Mouse (Mus musculus): ENCODE results near the gene Mylk. TPM values are rescaled to one million over a fixed set of nuclear protein-coding genes. Genes with fewer than 3 reads are reported as not detected.
A peak's percentile ranks its signal among the peaks of the same experiment; 100 is the strongest.

Mylk gene
- polyA plus RNA-seq, 1 experiment from 2014 or later = 3.9 TPM

GRCm38 (mm10) chr16:34867217-34867616 lies 122.2 kb downstream of the Mylk start:
- WGBS = 92% methylated on average over 2 of the region's 2 CpGs
- H3K4me3 ChIP-seq = no peak overlapping the region
- H3K9me3 ChIP-seq (replicated peaks) = no peaks in the 10 kb centered on the region
- DNase-seq (ENCODE audit: low spot score) = no peak
- H3K27ac ChIP-seq = no peak overlapping the region
- H3K27me3 ChIP-seq (ENCODE audit: low read depth, poor library complexity, severe bottlenecking) = no peaks in the 10 kb centered on the region
- no peaks in the 10 kb centered on the region for H3K36me3 ChIP-seq
- H3K4me1 ChIP-seq = peaks cover 15% of the 10 kb centered on the region

- Histone ChIP-seq H3K27me3 (ENCODE audit: low read depth, poor library complexity, severe bottlenecking) (no peaks in the 10 kb centered on the region), H3K27ac (no peak overlapping the region), H3K4me1 (no peaks in the 10 kb centered on the region), H3K9me3 (replicated peaks) (no peaks in the 10 kb centered on the region), H3K36me3 (no peaks in the 10 kb centered on the region), H3K4me3 (no peak overlapping the region)
- DNase-seq (ENCODE audit: low spot score) = no peak
- 92% methylated on average over 18 of the region's 18 CpGs for WGBS
Measured at GRCm38 (mm10) chr16:34880031-34880778, 135.2 kb downstream of the Mylk start.

GRCm38 (mm10) chr16:34880815-34881214 lies 135.8 kb downstream of the Mylk start:
- H3K27ac ChIP-seq = no peak overlapping the region
- H3K4me3 ChIP-seq = no peak overlapping the region
- no peaks in the 10 kb centered on the region for H3K27me3 ChIP-seq (ENCODE audit: low read depth, poor library complexity, severe bottlenecking)
- H3K9me3 ChIP-seq (replicated peaks) = no peaks in the 10 kb centered on the region
- no peaks in the 10 kb centered on the region for H3K36me3 ChIP-seq
- DNase-seq (ENCODE audit: low spot score) = no peak
- no peaks in the 10 kb centered on the region for H3K4me1 ChIP-seq
- 88% methylated on average over 4 of the region's 4 CpGs for WGBS

GRCm38 (mm10) chr16:34887037-34887436 lies 142.0 kb downstream of the Mylk start:
- no peak overlapping the region for H3K27ac ChIP-seq
- 59% methylated on average over 1 of the region's 1 CpGs for WGBS
- no peaks in the 10 kb centered on the region for H3K9me3 ChIP-seq (replicated peaks)
- H3K36me3 ChIP-seq = no peaks in the 10 kb centered on the region
- H3K27me3 ChIP-seq (ENCODE audit: low read depth, poor library complexity, severe bottlenecking) = no peaks in the 10 kb centered on the region
- no peak overlapping the region for H3K4me3 ChIP-seq
- no peaks in the 10 kb centered on the region for H3K4me1 ChIP-seq
- no peak for DNase-seq (ENCODE audit: low spot score)

GRCm38 (mm10) chr16:34894016-34894415 lies 149.0 kb downstream of the Mylk start:
- no peak for DNase-seq (ENCODE audit: low spot score)
- Histone ChIP-seq H3K4me3 (no peak overlapping the region), H3K4me1 (peaks cover 11% of the 10 kb centered on the region), H3K36me3 (no peaks in the 10 kb centered on the region), H3K9me3 (replicated peaks) (no peaks in the 10 kb centered on the region), H3K27ac (no peak overlapping the region), H3K27me3 (ENCODE audit: low read depth, poor library complexity, severe bottlenecking) (no peaks in the 10 kb centered on the region)
- 92% methylated on average over 3 of the region's 3 CpGs for WGBS

- no peak overlapping the region for H3K4me3 ChIP-seq
- no peak for DNase-seq (ENCODE audit: low spot score)
- no peak overlapping the region for H3K27ac ChIP-seq
- H3K36me3 ChIP-seq = no peaks in the 10 kb centered on the region
- H3K27me3 ChIP-seq (ENCODE audit: low read depth, poor library complexity, severe bottlenecking) = peaks cover 11% of the 10 kb centered on the region; the same call in 1 of the 2 replicates
- WGBS = 85% methylated on average over 10 of the region's 10 CpGs
- H3K4me1 ChIP-seq = peaks cover 29% of the 10 kb centered on the region
- no peaks in the 10 kb centered on the region for H3K9me3 ChIP-seq (replicated peaks)
Measured at GRCm38 (mm10) chr16:34895916-34896315, 150.9 kb downstream of the Mylk start.

- 79% methylated on average over 3 of the region's 3 CpGs for WGBS
- Histone ChIP-seq H3K9me3 (replicated peaks) (no peaks in the 10 kb centered on the region), H3K4me3 (no peak overlapping the region), H3K4me1 (peaks cover 30% of the 10 kb centered on the region), H3K36me3 (no peaks in the 10 kb centered on the region), H3K27ac (no peak overlapping the region), H3K27me3 (ENCODE audit: low read depth, poor library complexity, severe bottlenecking) (peaks cover 20% of the 10 kb centered on the region; the same call in 1 of the 2 replicates)
- no peak for DNase-seq (ENCODE audit: low spot score)
Measured at GRCm38 (mm10) chr16:34896996-34897395, 152.0 kb downstream of the Mylk start.

- Histone ChIP-seq H3K27me3 (ENCODE audit: low read depth, poor library complexity, severe bottlenecking) (peaks cover 20% of the 10 kb centered on the region; the same call in 1 of the 2 replicates), H3K4me3 (no peak overlapping the region), H3K27ac (no peak overlapping the region), H3K4me1 (peaks cover 30% of the 10 kb centered on the region), H3K9me3 (replicated peaks) (no peaks in the 10 kb centered on the region), H3K36me3 (no peaks in the 10 kb centered on the region)
- 51% methylated on average over 7 of the region's 7 CpGs for WGBS
- no peak for DNase-seq (ENCODE audit: low spot score)
Measured at GRCm38 (mm10) chr16:34898057-34898789, 153.2 kb downstream of the Mylk start.

- no peak overlapping the region for H3K27ac ChIP-seq
- DNase-seq (ENCODE audit: low spot score) = no peak
Measured at GRCm38 (mm10) chr16:34899071-34899808, 154.2 kb downstream of the Mylk start.

GRCm38 (mm10) chr16:34899997-34900396 lies 155.0 kb downstream of the Mylk start:
- no peak for DNase-seq (ENCODE audit: low spot score)
- Histone ChIP-seq H3K4me3 (no peak overlapping the region), H3K36me3 (no peaks in the 10 kb centered on the region), H3K27ac (peak overlapping the region; percentile 32), H3K27me3 (ENCODE audit: low read depth, poor library complexity, severe bottlenecking) (peaks cover 20% of the 10 kb centered on the region; the same call in 1 of the 2 replicates), H3K4me1 (peaks cover 38% of the 10 kb centered on the region), H3K9me3 (replicated peaks) (no peaks in the 10 kb centered on the region)
- WGBS = 40% methylated on average over 5 of the region's 5 CpGs

More at GRCm38 (mm10) chr16:34899071-34899808, 154.2 kb downstream of the Mylk start:
- no peaks in the 10 kb centered on the region for H3K9me3 ChIP-seq (replicated peaks)
- no peak overlapping the region for H3K4me3 ChIP-seq
- WGBS = 86% methylated on average over 11 of the region's 11 CpGs
- H3K36me3 ChIP-seq = no peaks in the 10 kb centered on the region
- H3K27me3 ChIP-seq (ENCODE audit: low read depth, poor library complexity, severe bottlenecking) = peaks cover 20% of the 10 kb centered on the region; the same call in 1 of the 2 replicates
- H3K4me1 ChIP-seq = peaks cover 32% of the 10 kb centered on the region

- Histone ChIP-seq H3K9me3 (replicated peaks) (no peaks in the 10 kb centered on the region), H3K4me3 (no peak overlapping the region), H3K27me3 (ENCODE audit: low read depth, poor library complexity, severe bottlenecking) (peaks cover 20% of the 10 kb centered on the region; the same call in 1 of the 2 replicates), H3K27ac (peak overlapping the region; percentile 32), H3K36me3 (no peaks in the 10 kb centered on the region), H3K4me1 (peaks cover 43% of the 10 kb centered on the region)
- WGBS = 80% methylated on average over 5 of the region's 5 CpGs
- DNase-seq (ENCODE audit: low spot score) = no peak
Measured at GRCm38 (mm10) chr16:34900471-34900870, 155.5 kb downstream of the Mylk start.

GRCm38 (mm10) chr16:34901031-34901430 lies 156.0 kb downstream of the Mylk start:
- peak overlapping the region; percentile 32; the same call in 1 of the 2 replicates for H3K27ac ChIP-seq
- 60% methylated on average over 2 of the region's 2 CpGs for WGBS

More at GRCm38 (mm10) chr16:34901031-34901430, 156.0 kb downstream of the Mylk start:
- H3K9me3 ChIP-seq (replicated peaks) = no peaks in the 10 kb centered on the region
- no peak for DNase-seq (ENCODE audit: low spot score)
- H3K4me1 ChIP-seq = peaks cover 48% of the 10 kb centered on the region
- H3K36me3 ChIP-seq = no peaks in the 10 kb centered on the region
- peaks cover 20% of the 10 kb centered on the region; the same call in 1 of the 2 replicates for H3K27me3 ChIP-seq (ENCODE audit: low read depth, poor library complexity, severe bottlenecking)
- no peak overlapping the region for H3K4me3 ChIP-seq

Measured in limb, embryonic 10.5 days (tissue).